Comparison of ENCODE assay signal across 8 mouse cellular contexts in the genomic region with DNA sequence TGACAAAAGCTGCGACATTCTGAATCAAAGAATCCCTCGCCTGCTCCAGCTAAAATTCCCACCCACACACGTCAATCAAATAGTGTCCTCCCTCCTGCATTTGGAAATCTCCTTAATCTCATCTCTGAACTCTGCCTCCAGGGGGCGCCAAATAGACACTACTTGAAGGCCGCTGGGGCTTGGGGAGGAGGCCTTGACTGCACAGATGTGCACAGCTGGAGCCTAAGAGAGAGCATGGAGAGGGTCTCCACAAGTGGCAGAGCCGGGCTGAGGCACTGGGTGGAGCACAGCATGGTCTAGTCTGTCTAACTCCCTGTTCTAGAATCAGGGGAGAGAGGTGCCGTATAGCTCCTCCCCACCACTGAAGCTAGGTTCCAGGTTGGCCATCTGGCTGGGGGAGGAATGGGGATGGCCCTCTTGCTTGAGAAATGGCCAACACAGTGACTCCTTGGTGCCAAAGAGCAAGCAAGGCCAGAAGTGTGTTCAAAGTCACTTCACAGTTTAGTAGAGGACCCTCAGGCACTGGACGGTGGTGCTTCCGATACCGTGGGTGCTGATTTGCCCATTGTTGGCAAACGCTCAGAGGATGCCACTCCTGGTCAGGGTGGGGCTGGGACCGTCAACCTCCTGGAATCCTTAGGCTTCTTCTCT. TPM values are rescaled to one million over a fixed set of nuclear protein-coding genes. Genes with fewer than 3 reads are reported as not detected.
DNase-seq lines count a peak whose midpoint lies in the region.

No protein-coding gene starts in this region.

- DNase-seq in A20 (ENCODE audit: low read depth, low spot score), result peak; percentile 82
- peak; percentile 87 to 88 for DNase-seq in adrenal gland, adult 18-20 months (ENCODE audit: low spot score in 2 of 2)
- peak; percentile 77 for DNase-seq in embryo, embryonic 11.5 days (ENCODE audit: low read depth, low spot score)
- peak; percentile 70 to 84 for DNase-seq in heart, adult 9 months (ENCODE audit: low spot score in 2 of 2)
- peak; percentile 75 to 91 for DNase-seq in kidney, postnatal 36 days
- peak; percentile 70 to 83 for DNase-seq in lung, adult 18-20 months
- peak; percentile 90 for DNase-seq in retina, postnatal 1 day
- peak; percentile 81 for DNase-seq in thymus, postnatal 25 days

RNA-seq across cellular contexts. Expression of a gene that starts 32.6 kb away (rescaled TPM):
- 10 to 100 TPM; 17.5 to 29.5 TPM for total RNA-seq in adrenal gland, adult 18-20 months (2021)

RNA-seq across cellular contexts. Expression of a gene that starts 51.6 kb away (rescaled TPM):
- total RNA-seq in adrenal gland, adult 18-20 months (2021), result 10 to 100 TPM; 21.0 to 25.3 TPM

Comparison
In these comparisons a context has a peak if more than half of its experiments do, and no peak if none do; other contexts are left out.
1. Peak in every context shown above with its lines: DNase-seq.